Mouse (Mus musculus): ENCODE results near the gene Sept9.

DNA sequence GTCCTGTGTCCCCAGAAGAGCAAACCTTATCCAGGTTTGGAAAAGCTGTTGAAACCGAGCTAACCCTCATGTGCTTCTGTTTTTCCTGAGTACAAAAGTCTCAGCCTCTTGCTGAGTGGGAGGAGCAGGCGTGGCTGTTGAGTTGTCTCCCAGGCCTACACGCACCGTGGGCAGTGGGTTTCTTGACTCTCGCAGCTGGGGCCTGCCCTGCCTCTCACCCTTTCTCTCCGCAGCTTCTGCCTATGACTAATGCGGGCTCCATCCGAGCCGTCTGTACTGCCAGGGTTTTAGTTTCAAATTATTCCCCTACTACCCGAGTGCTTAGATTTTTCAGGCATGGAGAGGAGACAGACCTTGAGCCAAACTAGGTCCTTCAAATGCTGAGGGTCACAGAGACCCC, 28.7 kb downstream of the Sept9 start:
- TF ChIP-seq CTCF (IDR thresholded peaks at IDR 0.05; ENCODE audit: insufficient read depth, low read length) (no peak), POLR2A (IDR thresholded peaks at IDR 0.05; ENCODE audit: borderline replicate concordance, extremely low read depth, low read depth, low read length) (no peak)

Data from lung, adult 2 months (tissue).